ENCODE assay signal across 12 mouse cellular contexts in the genomic region with DNA sequence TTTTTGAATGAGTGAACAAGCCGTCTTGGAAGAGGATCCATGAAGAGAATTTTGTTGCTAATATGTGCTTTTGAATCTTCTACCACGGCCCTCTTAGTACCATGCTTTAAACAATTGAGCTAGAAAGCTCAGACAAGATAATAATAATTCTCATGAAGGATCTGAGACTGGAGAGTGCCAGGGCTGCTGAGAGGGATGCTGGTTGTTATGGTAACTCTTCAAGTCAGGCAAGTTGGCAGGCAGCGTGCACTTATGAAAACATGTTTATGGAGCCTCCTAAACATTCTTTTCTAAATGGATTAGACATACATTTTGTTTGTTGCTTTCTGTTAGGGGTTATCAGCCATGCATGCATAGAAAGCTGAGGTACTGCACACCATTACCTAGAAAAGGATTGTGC.
"Had no signal": no experiment of that assay in that cellular context is flagged by ENCODE, and none has a peak within 500 bp of the region (broad histone marks: within the 10 kb centered on the region; RNA-seq: fewer than 3 reads in every experiment).

No protein-coding gene starts in this region.

- H3K9ac ChIP-seq: kidney, embryonic 15.5 days; limb, embryonic 13.5 days; liver, embryonic 14.5 days; midbrain, embryonic 13.5 days; neural tube, embryonic 15.5 days had no signal

- H3K4me3 ChIP-seq: kidney, embryonic 15.5 days; limb, embryonic 13.5 days; midbrain, embryonic 13.5 days; myocyte; neural tube, embryonic 15.5 days had no signal

- DNase-seq: kidney, adult 2 months; kidney, postnatal 14 days; layer of hippocampus, postnatal 36 days; lung, adult 18-20 months; retina, postnatal 1 day had no signal

- H3K4me1 ChIP-seq: kidney, embryonic 15.5 days; limb, embryonic 13.5 days; neural tube, embryonic 15.5 days had no signal

- H3K9me3 ChIP-seq: kidney, embryonic 15.5 days; limb, embryonic 13.5 days; midbrain, embryonic 13.5 days; neural tube, embryonic 15.5 days had no signal

- H3K36me3 ChIP-seq: kidney, embryonic 15.5 days; limb, embryonic 13.5 days; midbrain, embryonic 13.5 days; neural tube, embryonic 15.5 days had no signal

- H3K27ac ChIP-seq: kidney, embryonic 15.5 days; limb, embryonic 13.5 days; liver, embryonic 14.5 days; midbrain, embryonic 13.5 days; neural tube, embryonic 15.5 days had no signal

- ATAC-seq: intestine, embryonic 16.5 days; midbrain, embryonic 13.5 days had no signal

- H3K27me3 ChIP-seq: kidney, embryonic 15.5 days; limb, embryonic 13.5 days; midbrain, embryonic 13.5 days; neural tube, embryonic 15.5 days had no signal

- H3K4me2 ChIP-seq: kidney, embryonic 15.5 days; limb, embryonic 13.5 days; midbrain, embryonic 13.5 days; neural tube, embryonic 15.5 days had no signal
